In the genomic region with DNA sequence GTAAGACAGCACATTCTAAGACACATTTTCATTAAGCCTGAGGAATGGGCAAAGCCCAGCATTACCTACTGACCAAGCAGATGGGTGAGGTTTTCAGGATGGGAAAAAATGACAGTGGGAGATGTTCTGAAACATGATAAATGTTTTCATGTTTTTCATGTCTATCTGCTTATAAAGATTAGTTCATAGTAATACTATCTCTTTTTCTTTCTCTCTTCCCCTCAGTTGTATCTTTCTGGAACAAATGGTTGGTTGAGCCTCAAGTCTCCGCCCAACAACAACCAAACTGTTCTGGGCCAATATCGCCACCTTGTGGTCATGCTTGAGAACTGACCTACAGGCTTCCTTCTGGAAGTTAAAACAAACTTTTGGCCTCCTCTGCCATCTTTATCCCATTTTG, we compare ENCODE assay signal across 8 mouse cellular contexts. TPM values are rescaled to one million over a fixed set of nuclear protein-coding genes. Genes with fewer than 3 reads are reported as not detected.
DNase-seq lines count a peak whose midpoint lies in the region; ATAC-seq and TF ChIP-seq lines count a peak whose summit lies in the region.

No protein-coding gene starts in this region.

- DNase-seq in forebrain, embryonic 11.5 days (ENCODE audit: low spot score): peak; percentile 65
- DNase-seq in ovary, postnatal 14 days (ENCODE audit: low spot score): peak; percentile 22
- no peak for DNase-seq in ovary, postnatal 10 days (ENCODE audit: low spot score)
- DNase-seq in lung, embryonic 14.5 days: peak; percentile 74
- peak; percentile 37 for DNase-seq in stomach, postnatal 0 days (ENCODE audit: low spot score)
- DNase-seq in cerebellum, adult 9-10 months: no peak

- no peak overlapping the region for H3K4me3 ChIP-seq in forebrain, embryonic 11.5 days (ENCODE audit: low read depth, low read length)
- no peak overlapping the region for H3K4me3 ChIP-seq in forebrain, embryonic 12.5 days (replicated peaks)
- H3K4me3 ChIP-seq in lung, embryonic 14.5 days (ENCODE audit: low read depth, low read length): no peak overlapping the region
- no peak overlapping the region for H3K4me3 ChIP-seq in stomach, postnatal 0 days (ENCODE audit: low read depth, low read length)

- H3K4me2 ChIP-seq in forebrain, embryonic 11.5 days (ENCODE audit: low read depth, low read length, severe bottlenecking): no peak overlapping the region
- no peak overlapping the region for H3K4me2 ChIP-seq in forebrain, embryonic 12.5 days
- H3K4me2 ChIP-seq in lung, embryonic 14.5 days: no peak overlapping the region
- H3K4me2 ChIP-seq in stomach, postnatal 0 days (replicated peaks; ENCODE audit: low read depth): no peak overlapping the region

- 32% methylated on average over 2 of the region's 2 CpGs for WGBS in forebrain, embryonic 11.5 days
- 22% methylated on average over 2 of the region's 2 CpGs for WGBS in forebrain, embryonic 12.5 days
- WGBS in lung, embryonic 14.5 days: 22% methylated on average over 2 of the region's 2 CpGs
- 31% methylated on average over 2 of the region's 2 CpGs for WGBS in stomach, postnatal 0 days

- H3K9ac ChIP-seq in forebrain, embryonic 11.5 days (ENCODE audit: low read length): no peak overlapping the region
- no peak overlapping the region for H3K9ac ChIP-seq in forebrain, embryonic 12.5 days
- no peak overlapping the region for H3K9ac ChIP-seq in lung, embryonic 14.5 days
- no peak overlapping the region for H3K9ac ChIP-seq in stomach, postnatal 0 days (ENCODE audit: low read length)

- no peak overlapping the region for H3K27ac ChIP-seq in forebrain, embryonic 11.5 days (ENCODE audit: low read depth, low read length)
- H3K27ac ChIP-seq in forebrain, embryonic 12.5 days: no peak overlapping the region
- no peak overlapping the region for H3K27ac ChIP-seq in lung, embryonic 14.5 days (ENCODE audit: low read depth)
- no peak overlapping the region for H3K27ac ChIP-seq in stomach, postnatal 0 days (replicated peaks)

- no peak for ATAC-seq in forebrain, embryonic 11.5 days (replicated peaks; ENCODE audit: low FRiP score)
- no peak for ATAC-seq in forebrain, embryonic 12.5 days (ENCODE audit: low FRiP score)
- ATAC-seq in erythroblast, adult 5-6 weeks (replicated peaks; ENCODE audit: low FRiP score, poor library complexity, severe bottlenecking): peak; percentile 94
- no peak for ATAC-seq in lung, embryonic 14.5 days (ENCODE audit: insufficient read depth)
- no peak for ATAC-seq in stomach, postnatal 0 days (ENCODE audit: low FRiP score, low TSS enrichment)

- H3K9me3 ChIP-seq in forebrain, embryonic 11.5 days (ENCODE audit: control insufficient read depth, low read length): no peaks in the 10 kb centered on the region
- no peaks in the 10 kb centered on the region for H3K9me3 ChIP-seq in forebrain, embryonic 12.5 days
- no peaks in the 10 kb centered on the region for H3K9me3 ChIP-seq in lung, embryonic 14.5 days (ENCODE audit: low read depth, low read length)
- H3K9me3 ChIP-seq in stomach, postnatal 0 days (ENCODE audit: control insufficient read depth, low read length): no peaks in the 10 kb centered on the region

- no peaks in the 10 kb centered on the region for H3K36me3 ChIP-seq in forebrain, embryonic 11.5 days (ENCODE audit: control insufficient read depth, insufficient read depth, low read length)
- H3K36me3 ChIP-seq in forebrain, embryonic 12.5 days (replicated peaks): no peaks in the 10 kb centered on the region
- no peaks in the 10 kb centered on the region for H3K36me3 ChIP-seq in lung, embryonic 14.5 days (ENCODE audit: insufficient read depth)
- H3K36me3 ChIP-seq in stomach, postnatal 0 days (ENCODE audit: control insufficient read depth, insufficient read depth, low read length): no peaks in the 10 kb centered on the region

- TF ChIP-seq CTCF in lung, embryonic 14.5 days (IDR thresholded peaks at IDR 0.05; ENCODE audit: low read depth): peak; percentile 73
- TF ChIP-seq CTCF in stomach, postnatal 0 days (IDR thresholded peaks at IDR 0.05; ENCODE audit: low read depth): peak; percentile 71

- no peaks in the 10 kb centered on the region for H3K27me3 ChIP-seq in forebrain, embryonic 11.5 days (ENCODE audit: control insufficient read depth, insufficient read depth, low read length)
- H3K27me3 ChIP-seq in forebrain, embryonic 12.5 days: no peaks in the 10 kb centered on the region
- no peaks in the 10 kb centered on the region for H3K27me3 ChIP-seq in lung, embryonic 14.5 days (ENCODE audit: insufficient read depth, low read length)
- H3K27me3 ChIP-seq in stomach, postnatal 0 days (ENCODE audit: control insufficient read depth, insufficient read depth, low read length): no peaks in the 10 kb centered on the region

- TF ChIP-seq EP300 in stomach, postnatal 0 days (optimal IDR thresholded peaks at IDR 0.05): no peak

- no peaks in the 10 kb centered on the region for H3K4me1 ChIP-seq in forebrain, embryonic 11.5 days (replicated peaks; ENCODE audit: control insufficient read depth, insufficient read depth, low read length)
- no peaks in the 10 kb centered on the region for H3K4me1 ChIP-seq in forebrain, embryonic 12.5 days
- no peaks in the 10 kb centered on the region for H3K4me1 ChIP-seq in lung, embryonic 14.5 days (ENCODE audit: insufficient read depth)
- H3K4me1 ChIP-seq in stomach, postnatal 0 days (replicated peaks; ENCODE audit: control insufficient read depth, insufficient read depth): no peaks in the 10 kb centered on the region

RNA-seq across cellular contexts. Expression of a gene that starts 57.8 kb away (rescaled TPM):
- polyA plus RNA-seq in forebrain, embryonic 11.5 days (2014; fragmentation: Nextera tagmentation; extraction: Ambion mirVana): 3.4 and 4.2 TPM in 2 replicates
- 0.91 and 0.98 TPM in 2 replicates for polyA plus RNA-seq in forebrain, embryonic 12.5 days (2016; fragmentation: Nextera tagmentation; extraction: Ambion mirVana)
- total RNA-seq in erythroblast, adult 5-6 weeks (2015; ENCODE audit: low replicate concordance): 61.1 and 70.4 TPM in 2 replicates
- 27.2 and 32.0 TPM in 2 replicates for total RNA-seq in erythroblast, adult 5-6 weeks (2017; ENCODE audit: low replicate concordance)
- 2.2 and 2.4 TPM in 2 replicates for polyA plus RNA-seq in lung, embryonic 14.5 days (2014; fragmentation: Nextera tagmentation; extraction: Ambion mirVana)
- polyA plus RNA-seq in stomach, postnatal 0 days (2015; fragmentation: Nextera tagmentation; extraction: Ambion mirVana): 0.39 and 0.62 TPM in 2 replicates

Comparison
In these comparisons a context has a peak if more than half of its experiments do, and no peak if none do; other contexts are left out.
1. DNase-seq: peak in forebrain, embryonic 11.5 days (single experiment), ovary, postnatal 14 days (single experiment), lung, embryonic 14.5 days (single experiment) and stomach, postnatal 0 days (single experiment); none in ovary, postnatal 10 days (single experiment) and cerebellum, adult 9-10 months (single experiment).